Mouse (Mus musculus) heart, postnatal 0 days (tissue): ENCODE data around the gene Irak4. TPM values are rescaled to one million over a fixed set of nuclear protein-coding genes. Genes with fewer than 3 reads are reported as not detected.

ENCODE experiments used
- ATAC-seq: fragments of 200-750 bp; cut with Nextera tagmentation; 2 replicates; pipeline ENCODE4 v1.8.0; 2017; ENCODE audit warnings: low read depth, moderate number of reproducible peaks, moderate library complexity; ENCODE audit not compliant: insufficient read depth
- DNase-seq: peaks from one replicate; pipeline ENCODE4 v3.0.0-alpha.2; 2016; ENCODE audit warnings: low spot score
- H3K27ac ChIP-seq: fragments of 300-500 bp; sonication (generic); 2 replicates; pipeline ENCODE4 v1.5.1; 2014; ENCODE audit warnings: low read depth, mild to moderate bottlenecking
- H3K27me3 ChIP-seq: fragments of 300-500 bp; sonication (generic); 2 replicates; pipeline ENCODE4 v1.6.1; 2014; ENCODE audit warnings: low read length, mixed read lengths; ENCODE audit not compliant: control insufficient read depth, insufficient read depth
- H3K36me3 ChIP-seq: fragments of 300-500 bp; sonication (generic); replicated peaks from 2 replicates; pipeline ENCODE4 v1.6.1; 2014; ENCODE audit warnings: low read length, mixed read lengths; ENCODE audit not compliant: control insufficient read depth, insufficient read depth
- H3K4me1 ChIP-seq: fragments of 300-500 bp; sonication (generic); 2 replicates; pipeline ENCODE4 v1.6.1; 2014; ENCODE audit warnings: antibody characterized with exemption; ENCODE audit not compliant: control insufficient read depth, insufficient read depth
- H3K4me2 ChIP-seq: fragments of 300-500 bp; sonication (generic); 2 replicates; pipeline ENCODE4 v1.6.1; 2014; ENCODE audit warnings: low read depth, mild to moderate bottlenecking, low read length, moderate library complexity
- H3K4me3 ChIP-seq: fragments of 300-500 bp; sonication (generic); 2 replicates; pipeline ENCODE4 v1.5.1; 2014; ENCODE audit warnings: low read depth, low read length
- H3K9ac ChIP-seq: fragments of 300-500 bp; sonication (generic); replicated peaks from 2 replicates; pipeline ENCODE4 v1.6.1; 2014; ENCODE audit warnings: low read depth, low read length, mixed read lengths
- H3K9me3 ChIP-seq: fragments of 300-500 bp; sonication (generic); replicated peaks from 2 replicates; pipeline ENCODE4 v1.6.1; 2016; ENCODE audit warnings: low read length; ENCODE audit not compliant: control insufficient read depth
- CTCF ChIP-seq: IDR thresholded peaks from 2 replicates; pipeline ENCODE4 v1.5.1; 2016; ENCODE audit warnings: antibody characterized with exemption, control low read depth, low read depth
- EP300 ChIP-seq: IDR thresholded peaks from 2 replicates; pipeline ENCODE4 v1.6.1; 2016; ENCODE audit warnings: antibody characterized with exemption, low read depth
- WGBS: fragments of 180-500 bp; shearing (Covaris S2); extraction: QIAGEN DNeasy Blood & Tissue Kit; methylation state at CpG from one replicate; pipeline ENCODE4 v1.1.7; 2014; 5-methylcytosine and 5-hydroxymethylcytosine counted together
- polyA plus RNA-seq: library from polyadenylated mRNA; unstranded; fragments of >200 nt; fragmentation: Nextera tagmentation; extraction: Ambion mirVana; gene quantifications from 2 replicates; pipeline ENCODE4 v1.2.1, GENCODE M21; 2015
- total RNA-seq: library from RNA; depleted of rRNA; stranded (reverse); fragments of >200 nt; gene quantifications from 2 replicates; pipeline ENCODE4 v1.2.3, GENCODE M21; 2014; ENCODE audit warnings: low replicate concordance

Gene Irak4
- total and polyA plus RNA-seq, 2 experiments from 2014 or later = 3.2 to 5.5 TPM

GRCm38 (mm10) chr15:94601339-94601738, 57.9 kb downstream of the Irak4 start:
- no peak overlapping the region for H3K9ac ChIP-seq
- DNase-seq (peak; percentile 18), ATAC-seq (no peak)
- no peak overlapping the region for H3K4me3 ChIP-seq
- peak; percentile 59 for TF ChIP-seq CTCF
- no peak for TF ChIP-seq EP300
- no peaks in the 10 kb centered on the region for H3K36me3 ChIP-seq
- H3K27me3 ChIP-seq = no peaks in the 10 kb centered on the region
- WGBS = 25% methylated on average over 3 of the region's 3 CpGs
- no peaks in the 10 kb centered on the region for H3K4me1 ChIP-seq
- no peaks in the 10 kb centered on the region for H3K9me3 ChIP-seq
- no peak overlapping the region for H3K27ac ChIP-seq
- H3K4me2 ChIP-seq = no peak overlapping the region

GRCm38 (mm10) chr15:94602441-94602840, 59.0 kb downstream of the Irak4 start:
- Histone ChIP-seq H3K27me3 (no peaks in the 10 kb centered on the region), H3K36me3 (no peaks in the 10 kb centered on the region), H3K4me3 (no peak overlapping the region), H3K9me3 (no peaks in the 10 kb centered on the region), H3K27ac (no peak overlapping the region), H3K4me1 (no peaks in the 10 kb centered on the region), H3K9ac (no peak overlapping the region), H3K4me2 (no peak overlapping the region)
- 44% methylated on average over 3 of the region's 3 CpGs for WGBS
- DNase-seq = no peak
- no peak for ATAC-seq
- TF ChIP-seq EP300 (no peak), CTCF (no peak)

GRCm38 (mm10) chr15:94607768-94608167, 64.3 kb downstream of the Irak4 start:
- no peak overlapping the region for H3K27ac ChIP-seq
- no peaks in the 10 kb centered on the region for H3K36me3 ChIP-seq
- no peaks in the 10 kb centered on the region for H3K4me1 ChIP-seq
- H3K9ac ChIP-seq = no peak overlapping the region
- WGBS = 84% methylated on average over 8 of the region's 8 CpGs
- H3K27me3 ChIP-seq = no peaks in the 10 kb centered on the region
- H3K4me3 ChIP-seq = no peak overlapping the region
- no peak overlapping the region for H3K4me2 ChIP-seq
- ATAC-seq (no peak), DNase-seq (no peak)
- TF ChIP-seq EP300 (no peak), CTCF (no peak)
- no peaks in the 10 kb centered on the region for H3K9me3 ChIP-seq

- DNase-seq (no peak), ATAC-seq (no peak)
- H3K36me3 ChIP-seq = no peaks in the 10 kb centered on the region
- no peak overlapping the region for H3K9ac ChIP-seq
- no peaks in the 10 kb centered on the region for H3K4me1 ChIP-seq
- no peak overlapping the region for H3K4me3 ChIP-seq
- H3K9me3 ChIP-seq = no peaks in the 10 kb centered on the region
- TF ChIP-seq EP300 (no peak), CTCF (no peak)
- 82% methylated on average over 11 of the region's 11 CpGs for WGBS
- H3K4me2 ChIP-seq = no peak overlapping the region
- H3K27me3 ChIP-seq = no peaks in the 10 kb centered on the region
- H3K27ac ChIP-seq = no peak overlapping the region
Observed at GRCm38 (mm10) chr15:94616036-94616435, 72.6 kb downstream of the Irak4 start.

DNA sequence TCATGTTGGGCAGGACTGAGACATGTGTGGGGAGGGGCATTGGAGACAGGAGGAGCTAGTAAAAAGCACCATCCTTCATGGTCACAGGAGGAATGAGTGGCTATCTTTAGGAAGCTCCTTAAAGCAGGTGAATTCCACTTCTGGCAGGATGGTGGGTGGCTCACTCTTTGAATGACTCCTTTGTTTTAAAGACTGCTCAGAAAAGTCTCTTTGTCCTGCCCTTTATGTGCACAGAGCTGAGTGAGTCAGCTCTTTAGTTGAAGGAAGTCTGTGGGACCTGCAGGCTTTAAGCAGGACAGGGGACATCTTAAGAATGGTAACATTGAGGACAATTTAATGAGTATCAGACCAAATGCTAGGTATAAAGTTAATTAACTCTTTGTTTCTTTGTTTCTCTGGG, 77.5 kb downstream of the Irak4 start:
- Histone ChIP-seq H3K4me1 (no peaks in the 10 kb centered on the region), H3K9me3 (no peaks in the 10 kb centered on the region), H3K27ac (no peak overlapping the region), H3K4me3 (no peak overlapping the region), H3K27me3 (no peaks in the 10 kb centered on the region), H3K9ac (no peak overlapping the region), H3K4me2 (no peak overlapping the region), H3K36me3 (no peaks in the 10 kb centered on the region)
- DNase-seq (no peak), ATAC-seq (no peak)
- TF ChIP-seq CTCF (no peak), EP300 (no peak)

GRCm38 (mm10) chr15:94628463-94628829, 85.0 kb downstream of the Irak4 start:
- 58% methylated on average over 2 of the region's 2 CpGs for WGBS
- Histone ChIP-seq H3K4me2 (peak overlapping the region; percentile 98), H3K9ac (no peak overlapping the region; the same call in 1 of the 2 replicates), H3K27me3 (peaks cover 18% of the 10 kb centered on the region), H3K9me3 (no peaks in the 10 kb centered on the region), H3K36me3 (no peaks in the 10 kb centered on the region), H3K27ac (no peak overlapping the region), H3K4me1 (no peaks in the 10 kb centered on the region), H3K4me3 (peak overlapping the region; percentile 65)
- ATAC-seq (no peak), DNase-seq (no peak)
- no peak for TF ChIP-seq EP300
- no peak for TF ChIP-seq CTCF
